Mouse (Mus musculus): ENCODE measurements around the gene Dgkg.

Gene Dgkg

GRCm38 (mm10) chr16:22656533-22657444 is at the start of gene Dgkg:
TSS of gene Dgkg (minus strand) at chr16:22657221.
- DNase-seq, result no peak

- no peak for DNase-seq
Observed at GRCm38 (mm10) chr16:22704946-22705345, 47.9 kb upstream of the Dgkg start.

GRCm38 (mm10) chr16:22704136-22704535 is 47.1 kb upstream of the Dgkg start:
- DNase-seq, result no peak

GRCm38 (mm10) chr16:22698846-22699760 is 42.1 kb upstream of the Dgkg start:
- DNase-seq, result peak; percentile 90

- DNase-seq, result peak; percentile 19
Observed at GRCm38 (mm10) chr16:22698101-22698500, 41.1 kb upstream of the Dgkg start.

- DNase-seq, result no peak
Observed at GRCm38 (mm10) chr16:22689622-22690021, 32.6 kb upstream of the Dgkg start.

- no peak for DNase-seq
Observed at GRCm38 (mm10) chr16:22687711-22688230, 30.8 kb upstream of the Dgkg start.

GRCm38 (mm10) chr16:22683605-22684004 is 26.6 kb upstream of the Dgkg start:
- no peak for DNase-seq

GRCm38 (mm10) chr16:22682727-22683126 is 25.7 kb upstream of the Dgkg start:
- no peak for DNase-seq

GRCm38 (mm10) chr16:22679641-22680040 is 22.6 kb upstream of the Dgkg start:
- no peak for DNase-seq

GRCm38 (mm10) chr16:22674636-22675035 is 17.6 kb upstream of the Dgkg start:
- no peak for DNase-seq

GRCm38 (mm10) chr16:22674164-22674563 is 17.1 kb upstream of the Dgkg start:
- DNase-seq, result no peak

- DNase-seq, result no peak
Observed at GRCm38 (mm10) chr16:22664033-22664432, 7.0 kb upstream of the Dgkg start.

- peak; percentile 83 for DNase-seq
Observed at GRCm38 (mm10) chr16:22663136-22663535, 6.1 kb upstream of the Dgkg start.

GRCm38 (mm10) chr16:22661076-22661475 is 4.1 kb upstream of the Dgkg start:
- DNase-seq, result no peak

GRCm38 (mm10) chr16:22657874-22658789 is 1.1 kb upstream of the Dgkg start:
- DNase-seq, result no peak

GRCm38 (mm10) chr16:22655812-22656211 is 1.2 kb downstream of the Dgkg start:
- no peak for DNase-seq

GRCm38 (mm10) chr16:22655223-22655622 is 1.8 kb downstream of the Dgkg start:
- no peak for DNase-seq

GRCm38 (mm10) chr16:22654477-22654835 is 2.6 kb downstream of the Dgkg start:
- DNase-seq, result no peak

GRCm38 (mm10) chr16:22653817-22654476 is 3.1 kb downstream of the Dgkg start:
- DNase-seq, result no peak

- DNase-seq, result no peak
Observed at GRCm38 (mm10) chr16:22651244-22651643, 5.8 kb downstream of the Dgkg start.

GRCm38 (mm10) chr16:22645256-22645655 is 11.8 kb downstream of the Dgkg start:
- DNase-seq, result no peak
